Mouse (Mus musculus) limb, embryonic 13.5 days (tissue): ENCODE measurements around the gene Msh4. TPM values are rescaled to one million over a fixed set of nuclear protein-coding genes. Genes with fewer than 3 reads are reported as not detected.

Experiments
- ATAC-seq: fragments of 200-750 bp; cut with Nextera tagmentation; 2 replicates; pipeline ENCODE4 v1.8.0; 2017; ENCODE audit warnings: low read depth, moderate number of reproducible peaks, moderate TSS enrichment; ENCODE audit not compliant: low FRiP score
- H3K27ac ChIP-seq: fragments of 300-500 bp; sonication (generic); 2 replicates; pipeline ENCODE4 v1.5.1; 2015; ENCODE audit warnings: inconsistent platforms, mild to moderate bottlenecking, moderate library complexity
- H3K27me3 ChIP-seq: fragments of 300-500 bp; sonication (generic); 2 replicates; pipeline ENCODE4 v1.6.1; 2015; ENCODE audit warnings: mild to moderate bottlenecking, inconsistent platforms
- H3K36me3 ChIP-seq: fragments of 300-500 bp; sonication (generic); 2 replicates; pipeline ENCODE4 v1.6.1; 2015; ENCODE audit warnings: inconsistent platforms, mild to moderate bottlenecking, moderate library complexity
- H3K4me1 ChIP-seq: fragments of 300-500 bp; sonication (generic); 2 replicates; pipeline ENCODE4 v1.6.1; 2015; ENCODE audit warnings: inconsistent platforms
- H3K4me2 ChIP-seq: fragments of 300-500 bp; sonication (generic); replicated peaks from 2 replicates; pipeline ENCODE4 v1.6.1; 2015; ENCODE audit warnings: inconsistent platforms, mild to moderate bottlenecking, moderate library complexity
- H3K4me3 ChIP-seq: fragments of 300-500 bp; sonication (generic); 2 replicates; pipeline ENCODE4 v1.5.1; 2015; ENCODE audit warnings: moderate library complexity, mild to moderate bottlenecking, inconsistent platforms
- H3K9ac ChIP-seq: fragments of 300-500 bp; sonication (generic); 2 replicates; pipeline ENCODE4 v1.6.1; 2015; ENCODE audit warnings: mild to moderate bottlenecking, inconsistent platforms
- H3K9me3 ChIP-seq: fragments of 300-500 bp; sonication (generic); 2 replicates; pipeline ENCODE4 v1.6.1; 2016; ENCODE audit warnings: inconsistent platforms
- WGBS: fragments of 180-500 bp; shearing (Covaris S2); methylation state at CpG from one replicate; pipeline ENCODE4 v1.1.7; 2015; 5-methylcytosine and 5-hydroxymethylcytosine counted together
- polyA plus RNA-seq: library from polyadenylated mRNA; unstranded; fragments of >200 nt; fragmentation: Nextera tagmentation; extraction: Ambion mirVana; gene quantifications from 2 replicates; pipeline ENCODE4 v1.2.1, GENCODE M21; 2015

The Msh4 gene
- polyA plus RNA-seq, 1 experiment from 2014 or later: 0.13 TPM

DNA sequence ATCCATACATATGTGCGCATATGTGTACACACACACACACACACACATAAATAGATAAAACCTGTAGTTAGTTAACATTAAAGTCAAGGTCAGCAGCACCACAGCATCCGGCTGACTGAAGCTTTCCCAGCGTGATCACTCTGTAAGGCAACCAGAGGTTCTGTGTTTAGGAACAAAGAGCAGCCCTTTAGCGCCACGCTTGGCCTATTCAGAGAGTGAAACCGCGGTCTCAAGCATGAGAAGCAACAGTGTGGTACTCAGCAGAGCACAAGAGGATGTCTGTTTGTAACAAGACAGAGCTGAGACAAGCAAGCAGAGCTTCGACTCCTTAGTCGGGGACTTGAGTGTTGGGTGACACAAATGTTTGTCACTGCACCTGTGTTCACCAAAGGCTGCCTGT is 86.5 kb downstream of the Msh4 start:
- Histone ChIP-seq H3K4me3 (no peak overlapping the region), H3K27me3 (no peaks in the 10 kb centered on the region), H3K9ac (no peak overlapping the region), H3K9me3 (no peaks in the 10 kb centered on the region), H3K36me3 (no peaks in the 10 kb centered on the region), H3K27ac (no peak overlapping the region), H3K4me1 (0 out of 2 replicates have a peak, but pooled peaks cover 5% of the 10 kb centered on the region), H3K4me2 (no peak overlapping the region)
- WGBS: 86% methylated on average over 9 of the region's 9 CpGs
- ATAC-seq: no peak

GRCm38 (mm10) chr3:153818723-153819122 is 87.2 kb downstream of the Msh4 start:
- H3K27ac ChIP-seq: no peak overlapping the region
- no peak for ATAC-seq
- no peaks in the 10 kb centered on the region for H3K27me3 ChIP-seq
- no peak overlapping the region for H3K4me2 ChIP-seq
- no peaks in the 10 kb centered on the region for H3K4me1 ChIP-seq
- H3K9ac ChIP-seq: no peak overlapping the region
- H3K9me3 ChIP-seq: no peaks in the 10 kb centered on the region
- no peaks in the 10 kb centered on the region for H3K36me3 ChIP-seq
- no peak overlapping the region for H3K4me3 ChIP-seq
- WGBS: 95% methylated on average over 3 of the region's 3 CpGs

DNA sequence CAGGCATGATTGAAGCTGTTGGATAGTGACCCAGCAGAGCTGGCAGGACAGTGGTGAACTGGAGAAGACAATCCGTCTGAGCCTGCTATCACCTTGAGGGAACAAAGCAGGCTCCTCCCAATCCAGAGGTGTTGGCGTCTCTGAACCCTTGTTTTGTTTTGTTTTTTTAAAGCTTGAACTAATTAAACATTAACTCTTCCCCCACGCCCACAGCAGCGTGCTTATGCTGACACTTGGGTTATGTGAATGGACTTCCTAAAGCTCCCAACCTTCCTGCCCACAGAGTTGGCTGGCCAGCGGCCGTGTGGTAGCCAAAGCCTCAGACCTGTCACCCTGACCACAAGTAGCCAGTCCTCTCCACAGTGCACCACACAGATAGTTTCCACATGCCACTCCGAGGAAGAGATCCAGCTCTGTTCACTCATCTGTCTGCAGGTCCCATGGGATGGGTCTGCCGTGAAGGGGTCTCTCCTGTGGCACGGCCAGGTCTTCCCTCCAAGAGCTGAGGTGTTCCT is 88.5 kb downstream of the Msh4 start:
- no peak overlapping the region for H3K9ac ChIP-seq
- H3K9me3 ChIP-seq: no peaks in the 10 kb centered on the region
- no peak for ATAC-seq
- no peak overlapping the region for H3K4me2 ChIP-seq
- no peaks in the 10 kb centered on the region for H3K27me3 ChIP-seq
- no peaks in the 10 kb centered on the region for H3K36me3 ChIP-seq
- H3K27ac ChIP-seq: no peak overlapping the region
- H3K4me3 ChIP-seq: no peak overlapping the region
- 82% methylated on average over 9 of the region's 9 CpGs for WGBS
- H3K4me1 ChIP-seq: no peaks in the 10 kb centered on the region

- Histone ChIP-seq H3K4me2 (no peak overlapping the region), H3K9ac (no peak overlapping the region), H3K4me1 (peaks cover 12% of the 10 kb centered on the region), H3K9me3 (no peaks in the 10 kb centered on the region), H3K4me3 (no peak overlapping the region), H3K27me3 (no peaks in the 10 kb centered on the region), H3K27ac (no peak overlapping the region), H3K36me3 (no peaks in the 10 kb centered on the region)
- 83% methylated on average over 8 of the region's 8 CpGs for WGBS
- ATAC-seq: no peak
Measured at GRCm38 (mm10) chr3:153814026-153814425, 91.9 kb downstream of the Msh4 start.

- Histone ChIP-seq H3K4me3 (no peak overlapping the region), H3K9me3 (no peaks in the 10 kb centered on the region), H3K4me2 (no peak overlapping the region), H3K27ac (no peak overlapping the region), H3K9ac (no peak overlapping the region), H3K27me3 (no peaks in the 10 kb centered on the region), H3K36me3 (no peaks in the 10 kb centered on the region), H3K4me1 (peaks cover 28% of the 10 kb centered on the region)
- 38% methylated on average over 13 of the region's 13 CpGs for WGBS
- no peak for ATAC-seq
Measured at GRCm38 (mm10) chr3:153808406-153808805, 97.5 kb downstream of the Msh4 start.

DNA sequence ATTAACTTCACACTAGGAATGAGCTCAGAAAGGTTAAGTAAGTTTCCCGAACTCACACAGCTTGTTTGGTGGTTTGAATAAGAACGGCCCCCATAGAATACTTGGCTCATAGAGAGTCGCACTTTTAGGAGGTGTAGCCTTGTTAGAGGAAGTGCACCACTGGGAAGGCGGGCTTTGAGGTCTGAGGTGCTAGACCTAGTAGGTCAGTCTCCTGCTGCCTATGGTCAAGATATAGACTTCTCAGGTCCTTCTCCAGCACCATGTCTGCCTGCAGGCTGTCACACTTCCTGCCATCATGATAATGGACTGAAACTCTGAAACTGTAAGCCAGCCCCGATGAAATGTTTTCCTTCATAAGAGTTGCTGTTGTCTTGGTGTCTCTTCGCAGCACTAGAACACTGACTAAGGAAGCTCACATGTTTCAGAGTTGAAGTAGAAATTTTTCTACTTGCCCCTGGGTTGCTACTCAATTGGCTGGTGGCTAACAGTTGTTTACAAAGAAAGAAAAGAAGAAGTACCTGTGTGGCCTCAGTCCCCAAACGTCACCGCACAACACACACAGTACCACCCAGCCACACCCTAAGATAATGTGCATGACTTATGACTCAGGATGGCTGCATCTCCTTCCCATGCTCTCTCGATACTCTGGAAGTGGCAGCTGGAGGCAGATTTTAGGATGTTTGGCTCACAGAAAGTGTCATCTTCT is 98.3 kb downstream of the Msh4 start:
- 89% methylated on average over 9 of the region's 9 CpGs for WGBS
- no peak overlapping the region for H3K9ac ChIP-seq
- no peak for ATAC-seq
- peaks cover 28% of the 10 kb centered on the region for H3K4me1 ChIP-seq
- H3K9me3 ChIP-seq: no peaks in the 10 kb centered on the region
- no peak overlapping the region for H3K4me3 ChIP-seq
- H3K4me2 ChIP-seq: no peak overlapping the region
- H3K36me3 ChIP-seq: no peaks in the 10 kb centered on the region
- no peak overlapping the region for H3K27ac ChIP-seq
- H3K27me3 ChIP-seq: no peaks in the 10 kb centered on the region

Other genes with a start within 250 kb of the Msh4 start
- gene St6galnac3, start 181.0 kb downstream of the Msh4 start, polyA plus RNA-seq: 53.7 and 54.6 TPM in 2 replicates
- 0.45 and 0.55 TPM in 2 replicates for gene Asb17, start 61.9 kb downstream of the Msh4 start, polyA plus RNA-seq
- 41.5 and 46.7 TPM in 2 replicates for gene Rabggtb, start 6.9 kb upstream of the Msh4 start, polyA plus RNA-seq
- gene Acadm, start 38.5 kb upstream of the Msh4 start, polyA plus RNA-seq: 57.6 and 61.5 TPM in 2 replicates
- 1.0 TPM in 2 replicates for gene Slc44a5, start 67.3 kb upstream of the Msh4 start, polyA plus RNA-seq